Mouse (Mus musculus) liver, adult (tissue): ENCODE results near the gene Pax4.
A peak's percentile ranks its signal among the peaks of the same experiment; 100 is the strongest.

ENCODE experiments used
- GATA4 ChIP-seq: IDR thresholded peaks from 2 replicates; pipeline ENCODE4 v1.6.1; 2014; ENCODE audit warnings: mild to moderate bottlenecking, low read length; ENCODE audit not compliant: insufficient replicate concordance

Pax4 gene

DNA sequence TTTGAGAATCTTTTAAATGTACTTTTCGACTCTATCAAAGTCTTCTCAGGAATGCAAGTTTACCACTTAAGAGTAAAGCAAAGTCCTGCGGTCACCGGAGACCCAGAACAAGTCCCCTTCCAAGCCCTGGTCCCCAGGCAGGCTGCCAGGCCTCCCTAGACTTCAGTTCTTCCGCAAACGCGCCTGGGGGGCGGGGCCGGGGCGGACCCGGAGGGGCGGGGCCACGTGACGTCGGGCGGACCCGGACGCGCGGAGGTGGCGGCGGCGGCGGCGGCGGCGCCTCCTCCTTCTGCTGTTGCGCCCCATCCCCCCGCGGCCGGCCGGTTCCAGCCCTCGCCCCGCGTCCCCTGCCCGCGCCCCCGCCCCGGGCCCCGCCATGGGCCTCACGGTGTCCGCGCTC lies 25.8 kb downstream of the Pax4 start, which contains the start of gene Arf5:
Gene Arf5 (plus strand): TSS at position 248 of the 400 bp plus-strand sequence.
- TF ChIP-seq GATA4, result no peak

DNA sequence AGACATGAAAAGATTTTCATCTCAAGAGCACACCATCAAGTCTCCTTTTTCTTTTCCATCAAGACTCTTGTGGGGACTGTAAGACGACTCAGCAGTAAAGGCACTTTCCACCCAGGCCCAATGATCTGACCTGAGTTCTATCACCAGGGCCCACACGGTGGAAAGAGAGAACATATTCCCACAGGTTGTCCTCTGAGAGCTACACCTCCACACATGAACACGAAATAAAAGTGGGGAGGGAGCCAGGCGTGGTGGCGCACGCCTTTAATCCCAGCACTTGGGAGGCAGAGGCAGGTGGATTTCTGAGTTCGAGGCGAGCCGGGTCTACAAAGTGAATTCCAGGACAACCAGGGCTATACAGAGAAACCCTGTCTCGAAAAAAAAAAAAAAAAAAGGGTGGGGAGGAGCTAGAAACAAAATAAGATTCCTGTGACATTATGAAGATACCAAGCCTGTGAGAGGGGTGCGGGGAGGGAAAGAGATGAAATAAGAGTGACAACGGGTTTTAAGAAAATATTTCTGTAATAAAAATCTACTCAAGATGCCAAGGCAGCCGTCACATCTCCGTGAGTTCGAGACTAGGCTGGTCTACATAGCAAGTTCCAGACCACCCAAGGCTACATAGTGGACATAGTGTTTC lies 26.4 kb downstream of the Pax4 start:
- no peak for TF ChIP-seq GATA4

DNA sequence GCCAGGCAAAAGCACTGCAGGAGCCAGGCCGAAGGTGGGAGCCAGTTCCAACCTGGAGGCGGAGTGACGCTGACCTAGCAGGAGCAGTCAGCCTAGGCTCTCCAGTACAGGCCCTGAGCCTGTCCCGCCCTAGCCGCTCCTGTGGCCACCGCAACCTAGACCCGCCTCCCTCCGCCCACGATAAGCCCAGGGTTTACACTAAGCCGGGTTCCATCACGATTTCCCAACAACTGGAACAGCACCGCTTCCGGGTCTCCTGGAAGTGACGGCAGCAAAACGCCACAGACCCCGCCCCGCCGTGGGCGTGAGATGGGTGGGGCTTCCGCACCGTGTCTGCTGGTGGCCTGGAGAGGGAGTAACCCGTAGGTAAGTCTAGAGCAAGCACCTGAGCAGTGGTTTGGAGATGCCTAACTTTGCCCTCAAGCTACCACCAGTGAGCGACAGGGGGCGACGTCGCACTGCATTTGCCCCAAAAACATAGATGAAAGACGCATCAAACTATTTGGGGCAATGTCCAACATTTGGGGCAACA lies 27.6 kb downstream of the Pax4 start:
- TF ChIP-seq GATA4, result peak; percentile 84; the same call in 1 of the 2 replicates

DNA sequence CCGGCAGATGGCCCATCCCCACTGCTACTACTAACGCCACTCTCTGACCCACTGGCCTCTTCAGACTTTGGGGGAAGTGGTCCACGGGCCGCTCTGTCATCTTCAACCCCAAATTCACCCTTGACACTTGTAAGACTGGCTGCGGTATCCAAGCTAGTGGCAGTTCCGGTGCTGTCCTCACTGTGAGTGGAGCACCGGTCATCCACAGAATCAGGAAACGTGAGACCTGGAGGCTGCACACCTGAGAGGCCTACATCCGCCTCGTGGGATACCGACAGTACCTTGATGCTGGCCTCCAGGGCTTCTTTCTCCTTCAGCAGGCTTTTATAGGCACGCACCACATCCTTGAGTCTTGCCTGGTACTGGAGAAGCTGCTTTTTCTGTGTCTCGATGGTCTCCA lies 28.3 kb downstream of the Pax4 start:
- no peak for TF ChIP-seq GATA4

DNA sequence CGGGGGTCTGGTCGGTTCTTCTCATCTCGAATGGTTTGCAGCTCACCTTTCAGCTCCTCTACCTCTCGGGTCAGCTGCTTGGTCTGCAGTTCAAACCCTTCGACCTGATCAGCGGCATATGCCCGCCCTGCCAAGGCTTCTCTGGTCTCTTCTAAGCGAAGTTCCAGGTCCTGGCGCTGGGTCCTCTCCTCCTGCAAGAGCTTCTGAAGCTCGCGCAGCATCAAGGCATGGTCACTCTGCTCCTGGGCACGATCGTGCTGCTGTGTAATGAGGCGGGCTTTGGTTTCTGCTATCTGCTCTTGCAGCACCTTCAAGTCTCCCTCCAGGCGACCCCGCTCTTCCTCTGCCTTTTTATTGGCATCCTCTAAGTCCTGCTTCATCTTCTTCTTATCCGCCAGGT lies 28.8 kb downstream of the Pax4 start:
- no peak for TF ChIP-seq GATA4

DNA sequence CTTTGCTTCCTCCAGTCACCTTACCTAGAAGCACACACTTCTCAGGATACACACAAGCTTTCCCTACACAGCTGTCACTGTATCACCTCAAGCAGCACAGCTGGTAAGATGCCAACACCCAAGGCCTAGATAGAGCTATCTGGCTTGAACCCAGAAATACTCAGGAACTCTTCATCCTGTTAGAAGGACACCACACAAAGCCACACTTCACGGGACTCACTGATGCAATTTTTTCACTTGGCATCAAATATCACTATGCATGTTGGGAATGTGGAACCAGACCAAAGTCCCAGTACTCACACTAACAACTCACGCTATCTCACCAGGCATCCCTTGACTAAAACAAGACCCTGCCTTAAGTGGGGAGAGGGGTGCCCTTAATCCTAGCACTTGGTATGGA lies 29.5 kb downstream of the Pax4 start:
- TF ChIP-seq GATA4, result no peak

DNA sequence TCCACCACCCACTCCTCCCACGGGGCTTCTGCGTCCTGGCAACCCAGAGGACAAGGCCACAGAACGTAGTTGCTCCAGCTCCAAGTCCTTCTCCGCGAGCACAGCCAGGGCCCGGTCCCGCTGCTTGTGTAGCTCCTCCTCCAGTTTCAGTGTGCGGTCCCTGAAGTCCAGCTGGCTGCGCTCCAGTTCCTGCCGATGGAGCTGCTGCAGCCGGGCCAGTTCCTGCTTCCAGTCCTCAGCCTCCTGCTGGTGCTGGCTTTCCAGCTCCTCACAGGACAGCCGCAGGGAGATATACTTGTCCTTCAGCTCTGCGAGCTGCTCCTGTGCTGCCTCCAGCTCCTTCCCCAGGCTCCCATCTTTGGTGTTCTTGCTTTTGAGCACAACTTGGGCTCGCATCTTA lies 30.7 kb downstream of the Pax4 start:
- TF ChIP-seq GATA4, result peak; percentile 37; the same call in 1 of the 2 replicates

DNA sequence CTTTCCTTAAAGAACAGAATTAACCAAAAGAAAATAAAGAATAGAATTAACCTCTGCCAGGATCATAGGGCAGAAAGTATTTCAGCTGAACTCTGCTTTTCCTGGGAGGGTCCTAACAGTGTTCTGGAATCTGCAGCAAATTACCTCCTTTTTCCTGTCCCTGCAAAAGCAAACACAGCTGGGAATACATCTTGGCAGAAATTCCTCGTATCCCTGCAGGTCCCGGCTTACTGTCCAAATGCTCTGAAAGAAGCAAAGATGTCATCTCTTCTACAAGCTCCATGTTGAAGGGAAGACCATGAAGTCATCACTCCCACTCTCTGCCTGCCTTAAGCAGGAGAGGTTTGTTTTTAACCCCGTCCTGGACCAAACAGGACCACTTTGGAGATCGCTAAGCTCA lies 32.2 kb downstream of the Pax4 start:
- no peak for TF ChIP-seq GATA4

DNA sequence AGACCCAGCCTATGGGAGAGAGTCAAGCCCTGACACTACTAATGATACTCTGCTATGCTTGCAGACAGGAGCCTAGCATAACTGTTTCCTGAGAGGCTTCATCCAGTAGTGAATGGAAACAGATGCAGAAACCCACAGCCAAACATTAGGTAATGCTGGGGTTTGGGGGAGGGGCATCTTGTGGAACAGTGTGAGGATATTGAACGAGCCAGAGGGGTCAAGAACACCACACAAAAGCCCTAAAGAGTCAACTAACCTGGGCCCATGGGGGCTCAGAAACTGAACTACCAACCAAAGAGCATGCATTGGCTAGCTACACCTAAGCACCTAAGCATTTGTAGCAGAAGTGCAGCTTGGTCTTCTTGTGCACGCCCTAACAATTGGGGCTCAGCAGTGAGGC lies 37.9 kb downstream of the Pax4 start:
- TF ChIP-seq GATA4, result no peak

DNA sequence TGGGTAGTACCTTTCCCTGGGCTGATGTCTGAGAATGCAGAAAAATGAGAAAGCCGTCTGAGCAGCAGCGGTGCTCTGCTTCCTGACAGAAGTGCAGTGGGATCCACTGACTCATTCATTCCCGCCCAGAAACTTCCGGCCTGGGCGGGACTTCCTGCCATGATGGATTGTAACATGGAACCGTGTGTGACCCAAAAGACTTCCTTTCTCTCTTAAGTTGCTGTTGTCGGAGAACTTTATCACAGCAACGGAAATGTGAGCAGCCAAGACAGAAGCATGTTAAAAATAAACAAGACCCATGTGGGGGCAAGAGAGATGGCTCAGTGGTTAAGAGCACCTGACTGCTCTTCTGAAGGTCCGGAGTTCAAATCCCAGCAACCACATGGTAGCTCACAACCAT lies 39.1 kb downstream of the Pax4 start:
- peak; percentile 32; the same call in 1 of the 2 replicates for TF ChIP-seq GATA4

DNA sequence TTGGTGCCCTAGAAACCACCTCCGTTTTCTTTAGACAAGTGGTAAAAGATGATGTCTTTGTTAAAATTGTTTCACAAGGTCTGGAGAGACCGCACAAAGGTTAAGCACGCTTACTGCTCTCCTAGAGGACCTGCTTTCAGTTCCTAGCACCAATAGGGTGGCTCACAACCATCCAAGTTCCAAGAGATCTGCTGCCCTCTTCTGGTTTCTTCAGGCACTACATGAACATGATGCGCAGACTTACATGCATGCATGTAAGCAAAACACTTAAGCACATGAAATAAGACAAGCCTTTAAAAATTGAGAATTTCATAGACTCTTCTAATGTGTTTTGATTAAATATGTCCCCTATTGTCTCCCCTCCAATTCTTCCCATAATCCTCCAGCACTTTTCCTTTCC lies 49.4 kb downstream of the Pax4 start:
- TF ChIP-seq GATA4, result no peak

DNA sequence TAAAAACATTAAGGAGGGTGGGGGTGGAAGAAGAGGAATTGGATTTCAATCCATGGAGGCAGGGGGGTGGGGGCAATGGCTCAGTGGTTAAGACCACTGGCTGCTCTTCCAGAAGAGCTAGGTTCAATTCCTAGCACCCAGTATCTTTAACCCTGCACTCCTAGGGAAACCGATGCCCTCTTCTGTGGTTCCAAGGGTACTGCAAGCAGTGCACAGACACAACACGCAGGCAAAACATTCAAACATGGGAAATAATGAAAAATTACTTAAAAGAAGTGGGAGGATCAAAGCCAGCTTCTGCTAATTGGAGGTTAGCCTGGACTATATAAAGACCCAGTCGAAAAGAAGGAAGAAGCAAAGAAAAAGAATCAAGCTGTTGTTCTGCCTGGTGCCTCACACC lies 50.4 kb downstream of the Pax4 start:
- no peak for TF ChIP-seq GATA4

DNA sequence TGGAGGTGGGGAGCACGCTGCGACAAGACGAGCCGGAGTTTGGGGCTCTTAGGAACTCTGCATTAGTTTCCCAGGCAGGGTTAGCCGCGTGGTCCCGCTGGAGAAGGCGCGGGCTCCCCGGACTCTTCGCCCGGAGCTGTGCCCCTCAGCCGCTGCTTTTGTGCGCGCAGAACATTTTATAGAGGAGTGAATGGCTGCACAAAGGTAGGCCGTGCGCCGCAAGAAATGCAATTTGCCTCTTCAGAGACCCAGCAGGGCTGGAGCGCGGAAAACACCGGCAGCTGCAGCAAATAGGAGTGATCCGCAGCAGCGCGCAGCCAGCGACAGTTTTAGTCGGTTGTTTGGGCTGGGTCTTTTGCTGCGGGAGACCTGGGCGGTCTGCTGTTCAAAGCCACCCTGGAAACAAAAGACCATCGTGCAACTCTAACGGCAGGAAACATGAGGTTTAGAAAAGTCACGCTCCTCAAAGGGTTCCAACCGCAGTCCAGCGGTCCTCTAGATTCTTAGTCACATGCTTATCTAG lies 51.4 kb downstream of the Pax4 start, which contains the start of gene Zfp800:
Gene Zfp800 (minus strand): TSS at position 325 of the 523 bp plus-strand sequence.
- TF ChIP-seq GATA4, result no peak

DNA sequence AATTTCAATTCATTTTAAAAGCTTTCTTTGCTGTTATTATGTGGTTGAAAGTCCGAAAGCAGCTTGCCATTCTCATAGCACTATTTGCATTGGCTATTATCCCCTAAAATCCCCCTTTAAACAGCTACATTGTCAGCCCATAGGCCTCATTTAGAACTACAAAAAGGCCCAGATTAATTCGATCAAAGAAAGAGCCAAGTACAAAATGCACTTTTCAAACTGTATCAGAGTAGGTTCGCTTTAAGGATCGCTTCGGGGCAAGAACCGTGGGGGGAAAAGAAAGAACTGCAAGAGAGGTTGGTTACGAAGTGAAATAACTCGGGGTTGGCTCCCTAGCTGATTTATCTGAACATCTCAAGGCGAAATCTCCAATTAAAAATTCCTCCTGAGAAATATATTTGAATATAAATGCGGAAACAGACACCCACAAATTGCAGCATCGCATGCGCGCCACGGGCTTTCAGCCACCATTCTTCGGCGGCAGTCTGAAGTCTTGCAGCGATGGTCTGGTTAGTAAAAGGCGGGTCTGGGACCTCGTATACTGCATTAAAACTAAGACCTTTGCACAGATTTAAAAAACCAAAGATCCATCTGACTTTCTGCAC lies 52.2 kb downstream of the Pax4 start:
- no peak for TF ChIP-seq GATA4

DNA sequence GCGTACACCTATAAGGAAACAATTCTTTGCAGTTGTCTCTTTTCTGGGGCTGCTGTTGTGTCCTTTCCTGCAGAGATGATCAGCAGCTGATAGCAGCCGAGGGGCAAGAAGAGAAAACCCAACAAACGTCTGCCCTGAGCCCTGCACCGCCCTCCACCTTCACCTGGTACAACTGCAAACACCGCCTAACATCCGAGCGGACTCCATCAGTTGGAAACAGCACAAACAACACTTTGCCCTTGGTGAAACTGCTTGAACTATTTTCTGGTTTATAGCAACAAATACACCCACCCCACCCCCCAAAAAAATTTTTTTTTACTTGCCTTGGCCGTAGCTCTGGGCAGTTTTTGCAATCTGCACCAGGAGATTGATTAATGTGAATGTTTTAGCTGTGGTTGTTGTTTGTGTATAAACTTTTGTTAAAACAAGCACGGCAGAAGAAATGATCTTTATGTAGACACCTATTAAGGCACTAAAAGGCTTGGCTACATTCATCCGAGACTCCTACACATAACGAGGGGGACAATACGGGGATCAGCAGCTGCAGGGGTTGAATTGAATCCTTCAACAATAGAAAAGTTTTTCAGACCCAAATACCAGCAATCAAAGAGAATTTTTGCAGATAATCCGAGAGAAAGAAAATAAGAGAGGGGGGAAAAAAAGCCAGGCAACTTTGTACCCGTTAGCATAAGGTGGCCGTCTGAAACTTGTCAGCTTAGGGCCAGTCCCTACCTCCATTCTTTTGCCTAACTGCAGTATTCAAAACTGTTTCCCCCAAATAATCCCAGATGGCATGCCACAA lies 52.9 kb downstream of the Pax4 start:
- TF ChIP-seq GATA4, result no peak
